Mouse (Mus musculus) limb, embryonic 11.5 days (tissue): ENCODE results near the gene Gse1. TPM values are rescaled to one million over a fixed set of nuclear protein-coding genes. Genes with fewer than 3 reads are reported as not detected.

Experiments used
- ATAC-seq: fragments of 200-750 bp; cut with Nextera tagmentation; 2 replicates; pipeline ENCODE4 v1.8.0; 2017; ENCODE audit warnings: low read depth; ENCODE audit not compliant: insufficient number of reproducible peaks, low FRiP score, low TSS enrichment
- DNase-seq: peaks from one replicate; pipeline ENCODE4 v3.0.0-alpha.2; 2015; ENCODE audit warnings: low spot score
- H3K27ac ChIP-seq: fragments of 300-500 bp; sonication (generic); replicated peaks from 2 replicates; pipeline ENCODE4 v1.5.1; 2014; ENCODE audit warnings: low read depth, mild to moderate bottlenecking, low read length
- H3K27me3 ChIP-seq: fragments of 300-500 bp; sonication (generic); 2 replicates; pipeline ENCODE4 v1.6.1; 2014; ENCODE audit warnings: mild to moderate bottlenecking, low read length, mixed read lengths; ENCODE audit not compliant: control insufficient read depth, insufficient read depth
- H3K36me3 ChIP-seq: fragments of 300-500 bp; sonication (generic); 2 replicates; pipeline ENCODE4 v1.6.1; 2014; ENCODE audit warnings: mild to moderate bottlenecking, low read length, moderate library complexity, mixed read lengths; ENCODE audit not compliant: control insufficient read depth, insufficient read depth
- H3K4me1 ChIP-seq: fragments of 300-500 bp; sonication (generic); 2 replicates; pipeline ENCODE4 v1.6.1; 2014; ENCODE audit warnings: low read length, mixed read lengths; ENCODE audit not compliant: control insufficient read depth, insufficient read depth
- H3K4me2 ChIP-seq: fragments of 300-500 bp; sonication (generic); 2 replicates; pipeline ENCODE4 v1.6.1; 2014; ENCODE audit warnings: low read depth, mild to moderate bottlenecking, moderate library complexity; ENCODE audit not compliant: severe bottlenecking
- H3K4me3 ChIP-seq: fragments of 300-500 bp; sonication (generic); 2 replicates; pipeline ENCODE4 v1.5.1; 2014; ENCODE audit warnings: low read depth, low read length
- H3K9ac ChIP-seq: fragments of 300-500 bp; sonication (generic); 2 replicates; pipeline ENCODE4 v1.6.1; 2014; ENCODE audit warnings: mild to moderate bottlenecking, low read length
- H3K9me3 ChIP-seq: fragments of 300-500 bp; sonication (generic); 2 replicates; pipeline ENCODE4 v1.6.1; 2016; ENCODE audit warnings: low read length; ENCODE audit not compliant: control insufficient read depth
- WGBS: fragments of 180-500 bp; shearing (Covaris S2); extraction: QIAGEN DNeasy Blood & Tissue Kit; methylation state at CpG from one replicate; pipeline ENCODE4 v1.1.7; 2014; 5-methylcytosine and 5-hydroxymethylcytosine counted together
- polyA plus RNA-seq: library from polyadenylated mRNA; unstranded; fragments of >200 nt; fragmentation: Nextera tagmentation; extraction: Ambion mirVana; gene quantifications from 2 replicates; pipeline ENCODE4 v1.2.1, GENCODE M21; 2014

Gse1 gene
- polyA plus RNA-seq, 1 experiment from 2014 or later, result 6.6 TPM

DNA sequence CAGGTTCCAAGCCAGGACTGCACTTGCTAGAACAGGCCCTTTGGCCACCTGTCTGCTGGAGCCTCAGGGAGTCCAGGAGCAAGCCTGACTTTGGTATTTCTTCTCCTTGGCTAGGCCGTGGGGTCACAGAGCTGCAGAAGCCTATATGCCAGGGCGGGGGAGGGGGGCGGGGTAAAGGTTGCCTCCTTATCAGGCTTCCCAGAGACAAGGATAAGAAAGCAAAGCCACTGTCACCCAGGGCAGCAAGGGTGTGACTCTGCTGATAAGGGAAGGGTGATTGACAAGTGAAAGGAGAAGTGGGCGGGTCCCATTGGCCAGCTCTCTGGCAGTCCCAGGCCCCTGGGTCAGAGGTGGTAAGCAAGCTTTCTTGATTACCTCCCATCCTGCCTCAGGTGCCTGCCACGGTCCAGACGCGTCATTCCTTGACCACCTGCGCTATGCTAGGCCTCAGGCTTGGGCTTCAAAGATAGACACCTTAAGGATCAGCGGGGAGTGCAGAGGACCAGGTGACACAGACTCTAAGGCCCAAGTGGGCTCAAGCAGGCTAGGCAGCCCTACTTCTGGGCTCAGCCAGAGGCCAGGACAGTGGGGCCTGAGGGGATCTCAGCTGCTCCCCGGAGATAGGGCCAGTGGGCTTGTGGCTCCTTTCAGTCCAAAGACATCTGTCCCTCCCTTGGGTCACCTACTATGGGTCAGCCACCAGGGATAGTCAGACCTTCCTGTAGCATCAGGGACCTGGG is 247.4 kb downstream of the Gse1 start:
- peaks cover 47% of the 10 kb centered on the region for H3K4me1 ChIP-seq
- no peak for DNase-seq
- no peaks in the 10 kb centered on the region for H3K9me3 ChIP-seq
- H3K4me3 ChIP-seq, result no peak overlapping the region
- 59% methylated on average over 10 of the region's 10 CpGs for WGBS
- no peak overlapping the region; the same call in 1 of the 2 replicates for H3K9ac ChIP-seq
- no peaks in the 10 kb centered on the region for H3K27me3 ChIP-seq
- no peak overlapping the region for H3K4me2 ChIP-seq
- H3K36me3 ChIP-seq, result no peaks in the 10 kb centered on the region
- no peak for ATAC-seq
- no peak overlapping the region for H3K27ac ChIP-seq

DNA sequence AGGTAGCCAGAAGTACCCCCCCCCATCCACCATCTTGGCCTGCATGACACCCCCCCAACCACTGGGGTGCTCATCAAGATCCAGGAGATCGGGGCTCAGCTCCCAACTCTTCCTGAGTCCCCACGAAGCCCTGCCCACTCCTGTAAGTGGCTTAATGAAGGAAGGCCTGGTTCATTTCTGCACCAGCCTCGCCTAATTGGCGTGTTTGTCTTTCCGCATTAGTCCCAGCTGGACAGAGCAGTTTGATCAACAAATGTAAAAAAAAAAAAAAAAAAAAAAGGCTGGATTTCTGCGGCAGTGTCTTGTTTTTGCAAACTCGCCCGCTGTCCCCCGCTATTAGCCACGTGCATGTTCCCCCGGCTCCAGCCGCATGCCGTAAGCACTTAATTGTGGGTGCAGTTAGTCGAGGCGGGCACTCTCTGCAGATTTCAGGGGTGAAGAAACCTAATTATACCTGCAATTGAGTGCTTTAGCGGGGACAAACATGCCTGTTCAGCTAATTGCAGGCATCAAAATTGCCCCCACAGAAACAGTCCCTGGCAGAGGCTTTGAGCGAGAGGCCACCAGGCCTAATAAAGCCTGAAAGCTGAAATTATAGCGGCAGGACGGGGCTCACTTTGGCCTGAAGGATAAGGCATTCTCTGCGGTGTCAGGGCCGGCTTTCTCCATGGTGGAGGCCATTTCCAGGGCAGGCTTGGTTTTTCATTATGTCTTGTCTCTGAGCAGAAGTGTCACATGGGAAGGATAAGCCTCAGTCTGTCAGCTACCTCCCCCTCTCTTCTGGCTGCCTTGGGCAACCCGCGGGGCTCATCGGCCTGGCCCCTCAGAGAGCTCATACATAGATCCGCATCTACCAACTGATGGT is 248.7 kb downstream of the Gse1 start:
- ATAC-seq (no peak), DNase-seq (peak; percentile 45)
- H3K27ac ChIP-seq, result peak overlapping the region; percentile 47
- no peaks in the 10 kb centered on the region for H3K36me3 ChIP-seq
- no peak overlapping the region for H3K9ac ChIP-seq
- 27% methylated on average over 25 of the region's 25 CpGs for WGBS
- 0 out of 2 replicates have a peak overlapping the region, but pooled peaks have one; percentile 10 for H3K4me2 ChIP-seq
- H3K27me3 ChIP-seq, result no peaks in the 10 kb centered on the region
- H3K4me1 ChIP-seq, result peaks cover 38% of the 10 kb centered on the region
- no peak overlapping the region for H3K4me3 ChIP-seq
- H3K9me3 ChIP-seq, result no peaks in the 10 kb centered on the region

GRCm38 (mm10) chr8:120478754-120479153 is 250.5 kb downstream of the Gse1 start:
- no peak overlapping the region for H3K4me3 ChIP-seq
- WGBS, result 88% methylated on average over 11 of the region's 11 CpGs
- ATAC-seq (no peak), DNase-seq (no peak)
- no peaks in the 10 kb centered on the region for H3K36me3 ChIP-seq
- H3K9me3 ChIP-seq, result no peaks in the 10 kb centered on the region
- H3K27ac ChIP-seq, result no peak overlapping the region
- peaks cover 33% of the 10 kb centered on the region for H3K4me1 ChIP-seq
- no peaks in the 10 kb centered on the region for H3K27me3 ChIP-seq
- no peak overlapping the region for H3K9ac ChIP-seq
- H3K4me2 ChIP-seq, result no peak overlapping the region

DNA sequence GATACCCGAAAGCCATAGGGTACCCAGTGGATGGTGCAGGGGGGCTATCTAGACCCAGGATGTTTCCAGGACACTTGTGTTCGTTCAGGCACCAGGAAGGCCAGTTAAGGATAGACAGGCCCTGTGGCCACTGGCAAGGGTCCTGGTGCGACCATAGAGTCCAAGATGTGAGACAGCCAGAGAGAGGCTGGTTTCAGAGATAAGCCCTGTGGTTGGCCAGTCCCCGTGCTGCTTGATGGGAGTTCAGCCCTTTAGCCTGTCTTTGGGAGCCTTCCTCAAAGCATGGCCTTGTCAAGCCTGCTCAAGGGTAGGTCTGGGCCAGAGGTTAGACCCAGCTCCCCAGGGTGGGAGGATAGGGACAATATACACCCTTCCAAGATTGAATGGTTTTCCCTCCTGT is 251.4 kb downstream of the Gse1 start:
- Histone ChIP-seq H3K4me3 (no peak overlapping the region), H3K27me3 (no peaks in the 10 kb centered on the region; the same call in 1 of the 2 replicates), H3K9ac (no peak overlapping the region), H3K4me1 (peaks cover 42% of the 10 kb centered on the region), H3K4me2 (no peak overlapping the region), H3K9me3 (no peaks in the 10 kb centered on the region), H3K27ac (no peak overlapping the region), H3K36me3 (no peaks in the 10 kb centered on the region)
- 93% methylated on average over 4 of the region's 4 CpGs for WGBS
- ATAC-seq (no peak), DNase-seq (no peak)

GRCm38 (mm10) chr8:120482015-120482689 is 253.9 kb downstream of the Gse1 start:
- Histone ChIP-seq H3K4me1 (peaks cover 46% of the 10 kb centered on the region), H3K36me3 (no peaks in the 10 kb centered on the region), H3K27me3 (no peaks in the 10 kb centered on the region; the same call in 1 of the 2 replicates), H3K9me3 (no peaks in the 10 kb centered on the region), H3K4me3 (no peak overlapping the region), H3K9ac (no peak overlapping the region), H3K4me2 (no peak overlapping the region), H3K27ac (no peak overlapping the region)
- DNase-seq (no peak), ATAC-seq (no peak)
- 74% methylated on average over 9 of the region's 9 CpGs for WGBS

- Histone ChIP-seq H3K4me2 (no peak overlapping the region), H3K4me1 (peaks cover 47% of the 10 kb centered on the region), H3K36me3 (no peaks in the 10 kb centered on the region), H3K4me3 (no peak overlapping the region), H3K9me3 (no peaks in the 10 kb centered on the region), H3K27me3 (no peaks in the 10 kb centered on the region; the same call in 1 of the 2 replicates), H3K27ac (no peak overlapping the region), H3K9ac (no peak overlapping the region; the same call in 1 of the 2 replicates)
- WGBS, result 64% methylated on average over 6 of the region's 6 CpGs
- no peak for ATAC-seq
- no peak for DNase-seq
Observed at GRCm38 (mm10) chr8:120484460-120484859, 256.2 kb downstream of the Gse1 start.

- Histone ChIP-seq H3K9ac (no peak overlapping the region), H3K4me1 (peaks cover 53% of the 10 kb centered on the region), H3K9me3 (no peaks in the 10 kb centered on the region), H3K4me2 (peak overlapping the region; percentile 7; the same call in 1 of the 2 replicates), H3K27ac (no peak overlapping the region), H3K4me3 (no peak overlapping the region), H3K36me3 (no peaks in the 10 kb centered on the region), H3K27me3 (no peaks in the 10 kb centered on the region; the same call in 1 of the 2 replicates)
- DNase-seq, result no peak
- WGBS, result 28% methylated on average over 6 of the region's 6 CpGs
- no peak for ATAC-seq
Observed at GRCm38 (mm10) chr8:120485116-120485515, 256.9 kb downstream of the Gse1 start.
